Mouse (Mus musculus) layer of hippocampus, adult 2 months (tissue): ENCODE results near the gene Kcnip4. TPM values are rescaled to one million over a fixed set of nuclear protein-coding genes. Genes with fewer than 3 reads are reported as not detected.

Source experiments
- DNase-seq, 2 experiments: peaks; one replicate each; pipeline ENCODE4 v3.0.0; 2022; ENCODE audit warnings: low spot score in 2 of 2
- H3K27ac ChIP-seq: fragments of 200-600 bp; 2 replicates; pipeline ENCODE4 v1.8.1; 2022
- H3K4me3 ChIP-seq: fragments of 200-600 bp; 2 replicates; pipeline ENCODE4 v1.8.1; 2022; ENCODE audit warnings: mild to moderate bottlenecking
- CTCF ChIP-seq: fragments of 200-600 bp; conservative IDR thresholded peaks from 2 replicates; pipeline ENCODE4 v1.8.1; 2022; ENCODE audit warnings: antibody characterized with exemption, mild to moderate bottlenecking, moderate library complexity
- total RNA-seq, 2 experiments: library from RNA; stranded (reverse); gene quantifications; 2 replicates each; pipeline ENCODE4 v1.2.3; 2021

The Kcnip4 gene
- total RNA-seq, 2 experiments from 2014 or later = 54.4 to 58.5 TPM

GRCm38 (mm10) chr5:48511357-48511756 lies 1013.4 kb downstream of the Kcnip4 start:
- TF ChIP-seq CTCF = no peak
- no peak overlapping the region for H3K4me3 ChIP-seq
- no peak overlapping the region for H3K27ac ChIP-seq
- no peak for DNase-seq

GRCm38 (mm10) chr5:48510241-48510640 lies 1014.5 kb downstream of the Kcnip4 start:
- TF ChIP-seq CTCF = no peak
- no peak for DNase-seq
- H3K27ac ChIP-seq = peak overlapping the region; percentile 77
- no peak overlapping the region for H3K4me3 ChIP-seq

- H3K4me3 ChIP-seq = peak overlapping the region; percentile 47
- no peak for TF ChIP-seq CTCF
- peak; percentile 17 to 52 for DNase-seq
- peak overlapping the region; percentile 77 for H3K27ac ChIP-seq
These were observed 1015.3 kb downstream of the Kcnip4 start for GRCm38 (mm10) chr5:48509194-48509930.

GRCm38 (mm10) chr5:48503094-48503493 lies 1021.6 kb downstream of the Kcnip4 start:
- H3K27ac ChIP-seq = no peak overlapping the region
- no peak overlapping the region for H3K4me3 ChIP-seq
- DNase-seq = no peak
- no peak for TF ChIP-seq CTCF

GRCm38 (mm10) chr5:48502442-48502841 lies 1022.3 kb downstream of the Kcnip4 start:
- no peak for DNase-seq
- H3K27ac ChIP-seq = no peak overlapping the region
- TF ChIP-seq CTCF = no peak
- H3K4me3 ChIP-seq = no peak overlapping the region

GRCm38 (mm10) chr5:48500204-48500603 lies 1024.5 kb downstream of the Kcnip4 start:
- no peak for TF ChIP-seq CTCF
- H3K4me3 ChIP-seq = no peak overlapping the region
- DNase-seq = no peak
- H3K27ac ChIP-seq = no peak overlapping the region

GRCm38 (mm10) chr5:48490864-48491477 lies 1033.7 kb downstream of the Kcnip4 start:
- no peak for DNase-seq
- TF ChIP-seq CTCF = no peak
- Histone ChIP-seq H3K27ac (no peak overlapping the region), H3K4me3 (no peak overlapping the region)

- TF ChIP-seq CTCF = no peak
- Histone ChIP-seq H3K27ac (no peak overlapping the region), H3K4me3 (no peak overlapping the region)
- DNase-seq = no peak
These were observed 1035.0 kb downstream of the Kcnip4 start for GRCm38 (mm10) chr5:48489549-48490288.

- no peak for DNase-seq
- TF ChIP-seq CTCF = no peak
- no peak overlapping the region for H3K27ac ChIP-seq
- H3K4me3 ChIP-seq = no peak overlapping the region
These were observed 1041.6 kb downstream of the Kcnip4 start for GRCm38 (mm10) chr5:48483112-48483511.

GRCm38 (mm10) chr5:48460221-48460620 lies 1064.5 kb downstream of the Kcnip4 start:
- TF ChIP-seq CTCF = no peak
- peak in 1 of 2 experiments; percentile 38 for DNase-seq
- no peak overlapping the region for H3K4me3 ChIP-seq
- H3K27ac ChIP-seq = peak overlapping the region; percentile 79

- Histone ChIP-seq H3K4me3 (no peak overlapping the region), H3K27ac (no peak overlapping the region)
- TF ChIP-seq CTCF = no peak
- no peak for DNase-seq
These were observed 1075.8 kb downstream of the Kcnip4 start for GRCm38 (mm10) chr5:48448888-48449287.

- DNase-seq = peak; percentile 25 to 68
- H3K27ac ChIP-seq = no peak overlapping the region
- H3K4me3 ChIP-seq = no peak overlapping the region
- peak; percentile 87 for TF ChIP-seq CTCF
These were observed 1094.2 kb downstream of the Kcnip4 start for GRCm38 (mm10) chr5:48430459-48430858.

GRCm38 (mm10) chr5:48421957-48422356 lies 1102.8 kb downstream of the Kcnip4 start:
- Histone ChIP-seq H3K27ac (no peak overlapping the region), H3K4me3 (no peak overlapping the region)
- no peak for DNase-seq
- no peak for TF ChIP-seq CTCF

GRCm38 (mm10) chr5:48419741-48420140 lies 1105.0 kb downstream of the Kcnip4 start:
- TF ChIP-seq CTCF = no peak
- no peak for DNase-seq
- no peak overlapping the region for H3K27ac ChIP-seq
- H3K4me3 ChIP-seq = no peak overlapping the region
